Mouse (Mus musculus) thymus, postnatal 25 days (tissue): ENCODE data around the gene Jph3.

Source experiments
- DNase-seq: peaks from one replicate; pipeline ENCODE4 v3.0.0; 2022

Gene Jph3

DNA sequence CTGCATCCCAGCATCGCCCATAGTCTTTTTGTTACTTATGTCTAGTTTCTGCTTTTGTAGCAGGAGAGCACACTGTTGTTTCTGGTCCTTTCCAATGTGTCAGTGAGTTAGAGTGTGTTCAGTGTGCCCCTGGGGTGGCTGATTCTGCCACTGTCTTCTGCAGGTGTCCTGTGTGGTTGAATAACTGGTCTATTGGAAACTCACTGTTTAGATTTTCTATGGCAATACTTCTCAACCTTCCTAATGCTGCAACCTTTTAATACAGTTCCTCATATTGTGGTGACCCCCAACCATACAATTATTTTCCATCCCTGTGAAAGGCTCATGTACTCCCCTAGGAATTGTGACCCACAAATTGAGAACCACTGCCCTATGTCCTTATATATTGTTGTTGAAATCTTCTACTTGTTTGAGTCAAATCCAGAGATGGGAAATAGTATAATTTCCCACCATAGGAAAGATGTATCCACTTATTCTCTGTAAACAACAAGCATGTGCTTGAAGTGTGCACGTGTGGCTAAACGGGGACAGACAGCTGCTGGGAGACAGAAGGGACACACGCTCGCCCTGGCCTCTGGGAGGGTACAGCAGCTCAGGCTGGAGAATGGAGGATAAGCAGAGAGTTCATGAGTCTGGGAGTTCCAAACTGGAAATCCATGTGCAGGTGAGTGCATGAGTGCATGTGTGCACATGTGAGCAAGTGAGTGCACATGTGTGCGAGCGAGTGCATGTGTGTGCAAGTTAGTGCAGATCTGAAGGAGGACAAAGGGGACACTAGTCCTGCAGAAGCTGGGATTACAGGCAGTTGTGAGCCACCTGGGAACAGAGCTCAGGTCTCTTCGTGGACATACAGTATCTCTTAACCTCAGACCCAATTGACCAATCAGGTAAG, 112.9 kb downstream of the Jph3 start:
- no peak for DNase-seq

GRCm38 (mm10) chr8:121843184-121843733, 113.8 kb downstream of the Jph3 start:
- DNase-seq = no peak
